Mouse (Mus musculus): ENCODE data around the gene Ifitm7.
"Not testable (repeated sequence)": the region's sequence is repeated elsewhere in the genome, so short reads cannot be mapped to it uniquely, and the experiment has no call there.

Gene Ifitm7

DNA sequence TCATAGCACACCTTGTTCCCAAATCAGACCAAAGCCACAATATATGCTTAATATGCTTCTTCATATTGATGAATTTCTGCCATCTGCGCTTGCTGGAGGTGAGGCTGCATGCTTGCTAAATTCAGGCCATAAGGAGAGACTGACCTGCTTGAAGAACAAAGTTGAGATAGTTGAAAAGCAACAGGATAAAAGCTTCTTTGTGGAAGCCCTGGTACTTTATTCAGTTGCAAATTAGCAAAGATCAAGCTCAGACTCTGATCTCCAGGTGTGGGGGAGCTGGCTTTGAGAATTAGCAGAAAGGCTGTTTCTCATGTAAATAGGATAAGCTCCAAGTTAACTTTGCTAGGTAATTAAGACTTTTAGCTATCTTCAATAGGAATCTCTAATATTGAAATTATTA, 9.7 kb downstream of the Ifitm7 start:
- not testable (repeated sequence) for DNase-seq (ENCODE audit: low spot score)

DNA sequence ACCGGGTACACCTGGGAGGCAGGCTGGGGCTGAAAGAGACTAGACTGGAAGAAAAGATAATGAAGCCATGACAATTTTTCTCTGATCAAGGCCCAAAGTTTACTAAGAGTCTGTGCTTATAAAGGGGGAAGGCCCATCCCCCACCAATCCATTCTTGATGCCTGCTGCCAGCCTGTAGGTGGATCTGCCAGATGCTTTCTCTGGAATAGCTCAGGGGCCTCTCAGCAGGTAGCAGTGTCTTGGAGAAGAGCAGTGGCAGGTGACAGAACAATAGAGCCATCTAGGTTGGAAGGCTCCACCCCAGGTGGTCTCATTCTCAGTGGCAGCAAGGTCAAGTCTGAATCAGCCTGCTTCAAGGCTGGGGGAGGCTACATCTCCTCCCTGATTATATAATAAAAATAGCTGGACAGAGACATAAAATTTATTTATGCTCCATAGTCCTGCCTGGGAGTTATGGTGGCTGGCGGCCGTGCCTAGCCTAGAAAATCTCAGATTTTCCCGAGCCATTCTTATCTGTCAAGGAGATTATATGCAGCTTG, 10.3 kb downstream of the Ifitm7 start:
- DNase-seq (ENCODE audit: low spot score), result not testable (repeated sequence)

DNA sequence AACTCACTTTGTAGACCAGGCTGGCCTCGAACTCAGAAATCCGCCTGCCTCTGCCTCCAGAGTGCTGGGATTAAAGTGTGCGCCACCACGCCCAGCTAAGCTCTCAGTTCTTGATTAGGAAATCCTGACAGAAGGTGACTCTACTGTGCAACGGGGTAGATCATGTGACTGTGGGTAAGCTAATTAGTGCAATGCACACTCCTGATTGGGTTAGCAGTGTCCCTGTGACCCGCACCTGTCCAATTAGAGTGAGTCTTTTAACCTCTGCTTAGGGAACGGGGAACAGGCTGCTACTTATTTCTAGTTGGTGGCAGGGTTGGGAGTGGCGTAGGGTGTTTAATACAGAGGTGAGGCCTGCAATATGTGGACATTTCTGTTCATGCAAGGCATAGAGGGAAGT, 14.6 kb downstream of the Ifitm7 start:
- DNase-seq (ENCODE audit: low spot score), result no peak

DNA sequence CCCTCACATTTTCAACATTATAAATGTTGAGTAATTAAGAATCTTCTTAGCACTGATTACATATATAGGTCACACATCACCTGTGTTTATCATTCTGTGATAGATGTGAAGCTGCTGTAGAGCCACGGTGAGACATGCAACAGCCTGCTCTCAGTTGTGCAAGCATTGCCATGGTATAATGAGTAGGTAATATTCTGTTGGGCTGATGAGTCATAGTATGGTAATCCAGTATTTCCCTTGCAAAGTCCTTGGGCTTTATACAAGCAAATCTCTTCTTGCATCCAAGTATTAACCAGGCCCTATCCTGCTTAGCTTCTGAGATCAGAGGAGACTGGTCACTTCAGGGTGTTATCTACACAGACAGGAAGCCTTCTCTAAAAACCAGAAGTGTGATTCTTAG, 17.6 kb downstream of the Ifitm7 start:
- DNase-seq (ENCODE audit: low spot score), result no peak

DNA sequence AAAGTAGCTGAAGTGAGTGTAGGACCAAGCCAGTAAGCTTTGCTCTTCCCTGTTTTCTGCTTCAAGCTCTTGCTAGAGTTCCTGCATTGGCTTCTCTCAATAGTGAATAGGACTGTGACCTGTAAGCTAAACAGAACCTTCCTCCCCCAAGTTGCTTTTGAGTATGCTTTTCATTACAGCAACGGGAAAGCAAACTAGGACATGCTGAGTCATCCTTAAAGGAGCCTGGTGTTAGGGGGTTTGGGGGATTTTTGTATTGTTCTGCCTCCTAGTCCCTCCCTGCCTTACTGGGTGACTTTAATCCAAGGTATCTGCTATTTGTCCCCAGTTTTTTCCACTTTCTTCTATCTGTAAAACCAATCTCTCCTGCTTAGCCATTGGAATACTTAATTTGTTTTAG, 24.6 kb downstream of the Ifitm7 start:
- DNase-seq (ENCODE audit: low spot score), result no peak

DNA sequence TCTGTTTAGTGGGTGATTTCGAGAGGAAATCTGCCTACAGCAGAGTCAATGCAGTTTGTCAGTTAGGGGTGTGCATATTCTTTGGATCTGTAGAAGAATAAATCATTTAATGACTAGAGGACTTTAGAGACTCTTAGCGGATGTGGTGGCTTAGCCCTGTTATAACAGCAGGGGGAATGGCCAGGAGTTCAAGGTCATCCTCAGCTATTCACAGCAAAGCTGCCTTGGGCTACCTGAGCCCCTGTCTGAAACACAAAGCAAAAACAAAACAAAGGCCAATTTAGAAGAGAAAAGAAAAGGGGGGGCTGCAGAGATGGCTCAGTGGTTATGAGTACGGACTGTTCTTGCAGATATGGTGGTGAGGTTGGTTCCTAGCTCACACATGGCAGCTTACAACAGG, 35.4 kb downstream of the Ifitm7 start:
- no peak for DNase-seq (ENCODE audit: low spot score)

DNA sequence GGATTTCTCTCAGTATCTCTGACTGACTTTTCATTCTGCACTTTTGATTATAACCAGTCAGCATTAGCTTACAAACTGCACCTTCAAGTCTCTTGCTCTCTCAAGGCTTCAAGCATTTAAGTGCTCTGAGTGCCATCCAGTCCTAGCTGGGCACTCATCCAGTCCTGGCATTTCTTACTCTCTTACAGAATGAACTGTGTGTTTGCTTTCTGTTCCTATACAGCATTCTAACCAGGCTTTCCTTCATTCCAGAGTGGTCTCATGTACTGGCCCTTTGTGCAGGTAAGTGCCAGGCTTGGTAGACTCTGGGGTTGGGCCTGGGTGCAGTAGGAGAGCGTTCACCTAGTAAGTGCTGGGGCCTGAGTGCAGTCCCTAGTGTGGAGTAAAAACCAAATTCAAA, 40.4 kb downstream of the Ifitm7 start:
- DNase-seq (ENCODE audit: low spot score), result peak; percentile 64

DNA sequence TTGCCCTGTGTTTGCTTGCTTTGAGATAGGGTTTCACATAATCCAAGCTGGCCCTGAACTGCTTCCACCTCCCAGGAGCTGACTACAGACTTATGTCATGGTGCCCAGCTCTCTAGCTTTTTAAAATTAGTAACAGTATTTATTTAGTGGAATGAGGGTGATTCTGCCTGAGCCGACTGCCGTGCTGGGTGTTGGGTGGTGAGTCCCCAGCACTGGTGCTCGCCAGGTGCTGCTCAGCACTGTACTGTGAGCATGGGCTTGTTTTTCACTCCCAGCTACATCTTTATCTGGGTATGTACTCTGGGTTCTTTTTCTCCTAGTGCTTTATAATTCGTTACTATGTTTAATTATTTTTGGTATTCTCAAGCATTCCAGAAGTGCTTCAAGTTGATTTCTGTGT, 41.5 kb downstream of the Ifitm7 start:
- no peak for DNase-seq (ENCODE audit: low spot score)

DNA sequence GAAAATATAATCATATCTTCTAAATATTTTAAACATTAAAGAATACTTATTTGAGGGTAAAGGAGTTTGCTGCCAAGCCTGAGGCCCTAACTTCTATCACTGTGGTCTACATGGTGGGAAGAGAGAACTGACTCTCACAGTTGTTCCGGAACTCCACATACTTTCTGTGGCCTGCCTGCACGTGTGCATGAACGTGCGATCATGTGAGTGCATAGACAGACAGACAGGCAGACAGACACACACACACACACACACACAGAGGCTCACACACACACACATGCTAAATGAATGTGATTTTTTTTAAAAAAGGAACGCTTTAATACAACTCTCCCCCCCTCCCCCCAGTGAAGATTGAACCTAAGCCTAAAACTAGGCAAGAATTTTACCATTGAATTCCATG, 41.9 kb downstream of the Ifitm7 start:
- no peak for DNase-seq (ENCODE audit: low spot score)

DNA sequence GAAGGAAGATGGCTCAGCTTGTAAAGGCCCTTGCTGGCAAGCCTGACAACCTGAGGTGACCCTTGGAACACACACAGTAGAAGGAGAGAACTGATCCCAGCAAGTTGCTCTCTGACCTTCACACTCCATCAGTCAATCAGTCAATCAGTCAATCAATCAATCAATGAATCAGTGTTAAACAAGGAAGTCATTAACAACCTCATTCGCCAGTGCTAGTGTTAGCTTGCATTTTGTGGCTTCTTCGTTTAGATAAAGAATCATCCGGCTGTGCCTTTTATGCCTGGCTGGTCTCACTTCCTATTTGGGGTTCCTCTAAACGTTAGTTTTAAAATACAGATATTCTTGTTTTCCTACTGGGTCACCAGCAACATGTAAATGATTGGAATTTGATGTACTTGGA, 42.5 kb downstream of the Ifitm7 start:
- no peak for DNase-seq (ENCODE audit: low spot score)

DNA sequence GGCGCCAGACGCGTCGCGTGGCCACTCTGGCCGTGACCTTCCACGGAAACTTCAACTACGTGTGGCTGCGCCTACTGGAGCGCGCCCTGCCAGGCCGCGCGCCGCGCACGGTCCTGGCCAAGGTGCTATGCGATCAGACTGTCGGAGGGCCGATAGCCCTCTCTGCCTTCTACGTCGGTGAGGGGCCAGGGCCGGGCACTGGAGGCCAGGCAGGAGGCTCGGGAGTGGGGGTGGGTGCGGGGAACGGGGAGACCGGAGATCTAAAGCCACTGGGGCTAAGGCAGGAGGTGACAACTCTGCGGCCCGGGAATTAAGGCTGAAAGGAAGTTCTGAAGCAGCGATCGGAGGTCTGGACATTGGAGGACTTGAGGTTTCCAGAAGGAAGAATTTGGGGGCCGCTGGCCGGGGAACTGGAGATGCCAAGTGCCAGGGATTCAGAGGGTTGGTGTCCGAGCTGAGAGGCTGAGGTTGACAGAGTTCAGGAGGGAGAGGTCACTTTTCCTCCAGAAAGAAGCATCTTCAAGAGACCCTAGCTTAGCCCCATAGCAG, 45.8 kb downstream of the Ifitm7 start:
- no peak for DNase-seq (ENCODE audit: low spot score)

DNA sequence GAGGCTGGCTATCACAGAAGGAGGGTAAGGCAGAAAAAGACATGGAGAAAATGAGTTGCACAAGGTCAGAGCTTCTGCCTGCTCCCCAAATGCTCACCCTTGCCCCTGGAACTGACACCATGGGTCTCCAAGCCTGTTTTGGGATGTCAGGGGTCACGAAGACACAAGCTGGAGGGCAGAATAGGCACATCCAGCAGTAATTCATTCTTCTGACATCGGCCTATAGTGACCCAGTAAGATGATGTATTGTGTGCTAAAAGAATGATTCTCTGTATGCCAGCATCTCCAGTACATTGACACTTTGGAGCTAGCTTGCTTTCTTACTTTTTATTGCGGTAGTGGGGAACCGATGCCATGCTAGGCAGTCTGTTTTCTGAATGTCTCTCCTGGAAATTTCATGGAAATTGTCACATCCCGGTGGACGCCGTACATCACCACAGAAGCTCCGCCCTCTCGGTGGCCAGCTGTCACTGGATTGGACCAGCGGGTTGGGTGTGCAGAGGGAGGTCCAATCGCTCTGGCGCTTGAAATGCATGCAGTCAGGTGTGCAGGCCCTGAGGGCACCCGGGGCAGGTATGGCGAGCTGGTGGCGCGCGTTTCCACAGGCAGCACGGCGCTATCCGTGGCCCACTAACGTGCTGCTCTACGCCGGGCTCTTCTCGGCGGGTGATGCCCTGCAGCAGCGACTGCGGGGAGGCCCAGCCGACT, 46.4 kb downstream of the Ifitm7 start:
- DNase-seq (ENCODE audit: low spot score), result no peak
